Mouse (Mus musculus) MEL (cell line): ENCODE measurements around the gene Tbc1d5. TPM values are rescaled to one million over a fixed set of nuclear protein-coding genes. Genes with fewer than 3 reads are reported as not detected.
A peak's percentile ranks its signal among the peaks of the same experiment; 100 is the strongest.

Experiments
- DNase-seq: peaks from one replicate; pipeline ENCODE4 v3.0.0; 2011; ENCODE audit warnings: low read depth, low spot score
- H3K27ac ChIP-seq: 2 replicates; pipeline ENCODE4 v1.5.1; 2012; ENCODE audit warnings: low read depth, mild to moderate bottlenecking, control low read depth, low read length, moderate library complexity; ENCODE audit not compliant: control insufficient read depth
- H3K27me3 ChIP-seq, 2 experiments: fragments of 150-350 bp in 1 of 2; sonication (generic) in 1 of 2; 2 replicates each; pipeline ENCODE4 v1.6.1; 2012; ENCODE audit warnings: low read length in 2 of 2, mild to moderate bottlenecking in 2 of 2, improper control_type of control experiment in 1 of 2, moderate library complexity in 1 of 2; ENCODE audit not compliant: insufficient read depth in 2 of 2, control insufficient read depth in 1 of 2
- H3K36me3 ChIP-seq, 2 experiments: 2 replicates each; pipeline ENCODE4 v1.6.1; 2012 to 2014; ENCODE audit warnings: low read length in 2 of 2, improper control_type of control experiment in 1 of 2, inconsistent platforms in 1 of 2, mild to moderate bottlenecking in 1 of 2; ENCODE audit not compliant: insufficient read depth in 2 of 2, control insufficient read depth in 1 of 2
- H3K4me1 ChIP-seq, 2 experiments: fragments of 150-350 bp in 1 of 2; sonication (generic) in 1 of 2; 2 replicates each; pipeline ENCODE4 v1.6.1; 2012; ENCODE audit warnings: low read length in 2 of 2, improper control_type of control experiment in 1 of 2, mild to moderate bottlenecking in 1 of 2; ENCODE audit not compliant: insufficient read depth in 2 of 2, control insufficient read depth in 1 of 2
- H3K4me3 ChIP-seq, 2 experiments: fragments of 150-350 bp in 1 of 2; sonication (generic) in 1 of 2; 2 replicates each; pipeline ENCODE4 v1.5.1; 2012; ENCODE audit warnings: low read depth in 2 of 2, low read length in 2 of 2, mild to moderate bottlenecking in 2 of 2, moderate library complexity in 2 of 2, control low read depth in 1 of 2, improper control_type of control experiment in 1 of 2; ENCODE audit not compliant: control insufficient read depth in 1 of 2, insufficient read depth in 1 of 2
- H3K79me2 ChIP-seq: 2 replicates; pipeline ENCODE4 v1.6.1; 2012; ENCODE audit warnings: mild to moderate bottlenecking, low read length, moderate library complexity; ENCODE audit not compliant: control insufficient read depth, poor library complexity, insufficient read depth
- H3K9ac ChIP-seq: 2 replicates; pipeline ENCODE4 v1.6.1; 2012; ENCODE audit warnings: low read depth, mild to moderate bottlenecking, control low read depth, low read length, moderate library complexity; ENCODE audit not compliant: control insufficient read depth, poor library complexity, severe bottlenecking
- H3K9me3 ChIP-seq: fragments of 150-350 bp; sonication (generic); replicated peaks from 2 replicates; pipeline ENCODE4 v1.6.1; 2012; ENCODE audit warnings: mild to moderate bottlenecking, low read length, improper control_type of control experiment, moderate library complexity; ENCODE audit not compliant: insufficient read depth
- BHLHE40 ChIP-seq: IDR thresholded peaks from 2 replicates; pipeline ENCODE4 v1.6.1; 2012; ENCODE audit warnings: low read depth, mild to moderate bottlenecking, inconsistent platforms, low read length, improper control_type of control experiment, borderline replicate concordance
- CTCF ChIP-seq, 3 experiments: IDR thresholded peaks in 2 of 3; conservative IDR thresholded peaks in 1 of 3; 2 replicates each; pipeline ENCODE4 v1.5.1; 2011 to 2012; ENCODE audit warnings: low read length in 3 of 3, low read depth in 2 of 3, mild to moderate bottlenecking in 2 of 3, improper control_type of control experiment in 1 of 3, inconsistent platforms in 1 of 3, mixed read lengths in 1 of 3, moderate library complexity in 1 of 3; ENCODE audit not compliant: control insufficient read depth in 1 of 3, insufficient read depth in 1 of 3, poor library complexity in 1 of 3, severe bottlenecking in 1 of 3
- E2F4 ChIP-seq: IDR thresholded peaks from 2 replicates; pipeline ENCODE4 v1.6.1; 2011; ENCODE audit warnings: low read depth, low read length, improper control_type of control experiment, borderline replicate concordance
- ELF1 ChIP-seq: IDR thresholded peaks from 2 replicates; pipeline ENCODE4 v1.6.1; 2014; ENCODE audit warnings: low read depth, mild to moderate bottlenecking, inconsistent platforms, low read length, improper control_type of control experiment, moderate library complexity
- EP300 ChIP-seq, 2 experiments: IDR thresholded peaks; 2 replicates each; pipeline ENCODE4 v1.6.1; 2011; ENCODE audit warnings: improper control_type of control experiment in 2 of 2, low read length in 2 of 2, low read depth in 1 of 2, mild to moderate bottlenecking in 1 of 2
- ETS1 ChIP-seq: IDR thresholded peaks from 2 replicates; pipeline ENCODE4 v1.6.1; 2012; ENCODE audit warnings: low read depth, mild to moderate bottlenecking, inconsistent platforms, low read length, improper control_type of control experiment, moderate library complexity
- GATA1 ChIP-seq: IDR thresholded peaks from 2 replicates; pipeline ENCODE4 v1.6.1; 2011; ENCODE audit warnings: low read depth, low read length, improper control_type of control experiment
- JUND ChIP-seq: IDR thresholded peaks from 2 replicates; pipeline ENCODE4 v1.6.1; 2011; ENCODE audit warnings: low read depth, mild to moderate bottlenecking, improper control_type of control experiment, low read length
- MEF2A ChIP-seq: IDR thresholded peaks from 2 replicates; pipeline ENCODE4 v1.6.1; 2014; ENCODE audit warnings: low read depth, mild to moderate bottlenecking, inconsistent platforms, low read length, improper control_type of control experiment; ENCODE audit not compliant: poor library complexity, insufficient replicate concordance, severe bottlenecking; ENCODE audit errors: extremely low read depth
- MYB ChIP-seq: IDR thresholded peaks from 2 replicates; pipeline ENCODE4 v1.6.1; 2011; ENCODE audit warnings: mild to moderate bottlenecking, low read depth, low read length, improper control_type of control experiment
- MYC ChIP-seq: IDR thresholded peaks from 2 replicates; pipeline ENCODE4 v1.6.1; 2011; ENCODE audit warnings: low read depth, mild to moderate bottlenecking, low read length, improper control_type of control experiment, moderate library complexity
- NRF1 ChIP-seq: IDR thresholded peaks from 2 replicates; pipeline ENCODE4 v1.6.1; 2014; ENCODE audit warnings: low read depth, mild to moderate bottlenecking, inconsistent platforms, low read length, improper control_type of control experiment, moderate library complexity; ENCODE audit not compliant: poor library complexity, insufficient read depth, severe bottlenecking
- POLR2A ChIP-seq, 2 experiments: IDR thresholded peaks; 2 replicates each; pipeline ENCODE4 v1.6.1; 2011 to 2012; ENCODE audit warnings: low read length in 2 of 2, mild to moderate bottlenecking in 2 of 2, control low read depth in 1 of 2, improper control_type of control experiment in 1 of 2, low read depth in 1 of 2, moderate library complexity in 1 of 2; ENCODE audit not compliant: control insufficient read depth in 1 of 2, insufficient read depth in 1 of 2, poor library complexity in 1 of 2
- POLR2AphosphoS2 ChIP-seq: IDR thresholded peaks from 2 replicates; pipeline ENCODE4 v1.6.1; 2011; ENCODE audit warnings: low read length, improper control_type of control experiment
- POLR2AphosphoS5 ChIP-seq: IDR thresholded peaks from 2 replicates; pipeline ENCODE4 v1.6.1; 2012; ENCODE audit warnings: low read depth, borderline replicate concordance, mild to moderate bottlenecking, inconsistent platforms, low read length, moderate library complexity, mixed read lengths
- SIN3A ChIP-seq: IDR thresholded peaks from 2 replicates; pipeline ENCODE4 v1.6.1; 2012; ENCODE audit warnings: low read length, improper control_type of control experiment, inconsistent platforms
- SMC3 ChIP-seq: IDR thresholded peaks from 2 replicates; pipeline ENCODE4 v1.6.1; 2011; ENCODE audit warnings: low read depth, low read length, improper control_type of control experiment
- TAL1 ChIP-seq: IDR thresholded peaks from 2 replicates; pipeline ENCODE4 v1.6.1; 2012; ENCODE audit warnings: mild to moderate bottlenecking, inconsistent platforms, low read length, moderate library complexity, mixed read lengths
- UBTF ChIP-seq: IDR thresholded peaks from 2 replicates; pipeline ENCODE4 v1.6.1; 2012; ENCODE audit warnings: low read depth, mild to moderate bottlenecking, inconsistent platforms, low read length, improper control_type of control experiment, moderate library complexity, borderline replicate concordance; ENCODE audit not compliant: insufficient read depth
- USF2 ChIP-seq, 2 experiments: IDR thresholded peaks; 2 replicates each; pipeline ENCODE4 v1.6.1; 2011 to 2012; ENCODE audit warnings: improper control_type of control experiment in 2 of 2, low read length in 2 of 2, borderline replicate concordance in 1 of 2, inconsistent platforms in 1 of 2, low read depth in 1 of 2, mild to moderate bottlenecking in 1 of 2; ENCODE audit not compliant: insufficient read depth in 1 of 2
- ZC3H11A ChIP-seq: IDR thresholded peaks from 2 replicates; pipeline ENCODE4 v1.6.1; 2012; ENCODE audit warnings: low read depth, mild to moderate bottlenecking, inconsistent platforms, low read length, improper control_type of control experiment
- ZMIZ1 ChIP-seq: IDR thresholded peaks from 2 replicates; pipeline ENCODE4 v1.6.1; 2012; ENCODE audit warnings: low read depth, mild to moderate bottlenecking, inconsistent platforms, low read length, improper control_type of control experiment, moderate library complexity
- ZNF384 ChIP-seq: IDR thresholded peaks from 2 replicates; pipeline ENCODE4 v1.6.1; 2012; ENCODE audit warnings: low read depth, mild to moderate bottlenecking, inconsistent platforms, low read length, improper control_type of control experiment
- polyA plus RNA-seq, 2 experiments: library from polyadenylated mRNA; stranded (reverse) in 1 of 2; unstranded in 1 of 2; fragments of >175 nt in 1 of 2; fragments of >200 nt in 1 of 2; gene quantifications; 2 replicates each; pipeline versions ENCODE4 v1.2.1 to v1.2.4; 2012; ENCODE audit warnings: low replicate concordance in 2 of 2, low read depth in 1 of 2; ENCODE audit not compliant: insufficient read length in 2 of 2, insufficient read depth in 1 of 2, missing spikeins in 1 of 2
- total RNA-seq: library from RNA; depleted of rRNA; stranded (reverse); fragments of 300-350 nt; gene quantifications from 2 replicates; pipeline ENCODE4 v1.2.3, GENCODE M21; 2012

The Tbc1d5 gene
- total and polyA plus RNA-seq, 3 experiments = 5.4 to 116 (median 8.2) TPM

- no peak for TF ChIP-seq TAL1
- no peak for TF ChIP-seq MEF2A
- TF ChIP-seq ZC3H11A = no peak
- TF ChIP-seq CTCF (IDR thresholded peaks at IDR 0.05 in 2 of 3, conservative IDR thresholded peaks at IDR 0.05 in 1 of 3; ENCODE audit: control insufficient read depth in 1 of 3, insufficient read depth in 1 of 3, low read depth in 2 of 3, low read length in 3 of 3, poor library complexity in 1 of 3, severe bottlenecking in 1 of 3) = no peak
- no peak for TF ChIP-seq USF2 (IDR thresholded peaks at IDR 0.05; ENCODE audit: borderline replicate concordance in 1 of 2, insufficient read depth in 1 of 2, low read depth in 1 of 2, low read length in 2 of 2)
- peak; percentile 67; the same call in 1 of the 2 replicates for TF ChIP-seq BHLHE40
- TF ChIP-seq ETS1 = 0 out of 2 replicates have a peak, but pooled peaks have one; percentile 36
- TF ChIP-seq MYB = no peak
- TF ChIP-seq ZNF384 = no peak
- peak; percentile 81 to 88 for TF ChIP-seq POLR2A (IDR thresholded peaks at IDR 0.05; ENCODE audit: control insufficient read depth in 1 of 2, insufficient read depth in 1 of 2, low read depth in 1 of 2, low read length in 2 of 2, poor library complexity in 1 of 2)
- TF ChIP-seq EP300 (IDR thresholded peaks at IDR 0.05; ENCODE audit: low read depth in 1 of 2, low read length in 2 of 2) = no peak
- no peak for TF ChIP-seq SMC3
- TF ChIP-seq UBTF = peak; percentile 57; the same call in 1 of the 2 replicates
These were observed 509 bp downstream of the Tbc1d5 start (continued) for GRCm38 (mm10) chr17:51178491-51179194.

GRCm38 (mm10) chr17:51177923-51178322 lies 1.2 kb downstream of the Tbc1d5 start:
- Histone ChIP-seq H3K9me3 (no peaks in the 10 kb centered on the region), H3K4me1 (peaks cover 8 to 11% of the 10 kb centered on the region in 2 experiments), H3K27ac (peak overlapping the region; percentile 94), H3K79me2 (peaks cover 19% of the 10 kb centered on the region), H3K4me3 (peak overlapping the region; percentile 86 to 95), H3K9ac (peak overlapping the region; percentile 95), H3K27me3 (no peaks in the 10 kb centered on the region), H3K36me3 (peaks cover 0 to 25% of the 10 kb centered on the region in 2 experiments; a peak in 2 of 4 replicates)
- peak; percentile 34 for DNase-seq
- no peak for TF ChIP-seq JUND
- TF ChIP-seq USF2 (IDR thresholded peaks at IDR 0.05; ENCODE audit: borderline replicate concordance in 1 of 2, insufficient read depth in 1 of 2, low read depth in 1 of 2, low read length in 2 of 2) = no peak
- no peak for TF ChIP-seq ELF1
- no peak for TF ChIP-seq POLR2AphosphoS5
- no peak for TF ChIP-seq MYC
- TF ChIP-seq ETS1 = no peak
- TF ChIP-seq POLR2AphosphoS2 = no peak
- no peak for TF ChIP-seq CTCF (IDR thresholded peaks at IDR 0.05 in 2 of 3, conservative IDR thresholded peaks at IDR 0.05 in 1 of 3; ENCODE audit: control insufficient read depth in 1 of 3, insufficient read depth in 1 of 3, low read depth in 2 of 3, low read length in 3 of 3, poor library complexity in 1 of 3, severe bottlenecking in 1 of 3)
- TF ChIP-seq GATA1 = no peak
- TF ChIP-seq ZMIZ1 = no peak
- no peak for TF ChIP-seq E2F4
- no peak for TF ChIP-seq UBTF
- no peak for TF ChIP-seq POLR2A (IDR thresholded peaks at IDR 0.05; ENCODE audit: control insufficient read depth in 1 of 2, insufficient read depth in 1 of 2, low read depth in 1 of 2, low read length in 2 of 2, poor library complexity in 1 of 2)
- TF ChIP-seq ZNF384 = no peak
- TF ChIP-seq ZC3H11A = no peak
- TF ChIP-seq SMC3 = no peak
- TF ChIP-seq NRF1 = no peak
- no peak for TF ChIP-seq EP300 (IDR thresholded peaks at IDR 0.05; ENCODE audit: low read depth in 1 of 2, low read length in 2 of 2)
- no peak; the same call in none of the 2 replicates for TF ChIP-seq SIN3A
